Mouse (Mus musculus) ZHBTc4 (cell line): Measurements from ENCODE around the gene Ssr2.

Experiments
- DNase-seq: peaks from one replicate; pipeline ENCODE4 v3.0.0-alpha.2; 2011; ENCODE audit warnings: low read depth, low spot score

The Ssr2 gene

DNA sequence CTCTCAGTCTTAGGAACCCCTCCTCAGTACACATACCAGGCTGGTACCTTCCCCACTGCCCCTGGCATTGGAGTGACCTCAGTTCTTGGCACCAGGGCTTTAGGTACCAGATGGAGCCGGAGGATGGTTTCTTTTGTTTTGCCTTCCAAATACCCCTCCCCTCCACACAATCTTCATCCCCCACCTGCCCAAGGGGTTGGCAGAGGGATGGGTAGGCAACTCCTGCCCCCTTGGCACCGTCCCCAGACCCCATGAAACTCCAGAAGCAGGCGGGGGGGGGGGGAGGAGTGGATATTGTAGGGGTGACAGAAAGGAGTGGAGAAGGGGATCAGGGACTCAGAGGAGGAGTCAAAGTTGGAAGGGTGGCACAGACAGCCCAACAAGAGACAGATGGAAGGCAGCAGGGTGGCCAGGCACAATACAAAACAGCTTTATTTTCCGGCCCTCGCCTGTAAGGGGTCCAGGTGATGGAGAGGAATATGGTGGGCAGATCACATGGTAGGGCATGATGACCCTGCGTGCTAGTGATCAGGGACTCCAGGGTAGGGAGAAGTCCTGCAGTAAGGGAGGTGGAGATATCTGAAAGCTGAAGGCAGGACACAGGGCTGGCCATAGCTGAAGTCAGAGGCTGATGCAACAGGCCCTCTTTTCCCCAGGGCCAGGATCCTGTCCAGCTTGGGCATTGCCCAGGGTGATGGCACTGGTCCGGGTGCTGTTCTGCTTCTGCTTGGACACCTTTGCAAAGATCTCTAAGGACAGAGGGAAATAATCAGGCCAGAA, 33.9 kb upstream of the Ssr2 start:
- no peak for DNase-seq

DNA sequence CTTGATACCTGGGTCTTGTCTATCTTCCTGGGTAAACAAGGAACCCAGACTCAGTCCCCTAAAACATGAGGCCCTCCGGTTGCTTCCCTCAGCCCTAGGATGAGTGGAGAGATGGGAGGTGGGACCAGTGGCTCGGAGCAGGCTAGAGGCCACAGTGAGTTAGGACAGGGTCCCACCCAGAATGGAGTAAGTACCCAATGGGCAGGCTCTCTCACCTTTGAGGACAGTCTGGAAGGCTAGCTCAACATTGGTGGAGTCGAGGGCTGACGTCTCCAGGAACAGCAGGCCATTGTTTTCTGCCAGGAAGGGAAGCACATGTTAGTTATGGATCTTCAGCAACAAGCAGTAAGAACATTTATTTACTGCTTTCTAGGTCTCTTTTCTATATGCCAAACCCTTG, 33.2 kb upstream of the Ssr2 start:
- DNase-seq = no peak

DNA sequence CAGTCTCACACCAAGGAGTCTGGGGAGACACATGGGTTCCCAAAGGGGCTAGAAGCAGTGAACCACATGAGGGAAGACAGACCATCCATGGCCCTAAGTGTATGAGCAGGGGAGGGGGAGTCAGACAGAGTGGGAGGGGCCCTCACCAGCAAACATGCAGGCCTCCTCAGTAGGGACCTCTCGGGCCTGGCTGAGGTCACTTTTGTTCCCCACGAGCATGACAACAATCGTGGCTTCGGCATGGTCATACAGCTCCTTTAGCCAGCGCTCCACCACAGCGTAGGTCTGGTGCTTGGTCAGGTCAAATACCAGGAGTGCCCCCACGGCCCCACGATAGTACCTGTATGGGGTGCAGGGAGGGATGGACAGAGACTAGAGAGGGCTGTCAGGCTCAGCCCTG, 32.5 kb upstream of the Ssr2 start:
- no peak for DNase-seq

DNA sequence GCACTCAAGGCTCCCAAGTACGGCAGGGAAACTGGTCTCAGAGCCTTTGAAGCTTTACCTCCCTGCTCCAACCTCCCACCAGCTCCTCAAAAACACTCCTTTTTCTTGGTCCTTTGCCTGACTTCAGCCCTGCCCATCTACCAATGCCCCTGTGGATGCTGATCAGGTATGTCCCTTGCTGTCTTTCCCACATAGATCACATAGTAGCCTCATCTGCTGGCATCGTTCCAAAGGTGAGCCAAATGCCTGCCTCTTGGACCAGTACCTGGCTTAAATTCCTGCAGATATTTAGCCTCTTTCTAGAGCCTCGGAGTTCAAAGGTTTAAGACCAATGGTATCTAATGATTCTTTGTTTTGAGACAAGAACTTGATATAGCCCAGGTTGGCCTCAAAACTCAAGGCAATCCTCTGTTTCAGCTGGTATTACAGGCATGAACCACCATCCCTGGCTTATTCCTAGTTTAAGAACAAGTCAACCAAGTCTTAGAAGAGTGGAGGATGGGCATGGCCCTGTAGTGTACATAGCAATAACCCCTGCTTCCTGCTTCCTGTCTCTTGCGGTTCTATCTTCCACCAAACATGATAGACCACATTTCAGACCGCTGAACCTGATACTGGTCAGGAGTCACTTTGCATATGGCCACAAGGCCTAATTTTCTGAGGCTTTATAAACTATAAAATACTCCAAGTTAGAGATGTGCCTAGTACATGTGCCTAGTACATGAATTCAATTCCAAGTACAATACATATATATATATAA, 31.8 kb upstream of the Ssr2 start:
- DNase-seq = no peak

DNA sequence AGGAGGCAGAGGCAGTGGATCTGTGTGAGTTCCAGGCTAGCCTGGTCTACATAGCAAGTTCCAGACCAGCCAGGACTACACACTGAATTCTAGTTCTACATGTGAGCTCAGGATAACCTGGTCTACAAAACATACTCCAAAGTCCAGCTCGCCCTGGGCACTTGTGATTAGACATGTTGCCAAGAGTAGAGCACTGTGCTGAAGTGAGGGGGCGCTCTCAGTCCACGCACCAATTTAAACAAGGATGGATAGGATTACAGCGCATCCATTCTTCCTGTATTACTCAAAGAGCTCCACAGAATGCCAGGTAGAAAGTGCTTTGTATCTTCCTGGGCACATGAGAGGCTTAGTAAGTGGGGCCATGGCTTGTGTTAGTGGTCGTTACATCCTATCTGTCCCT, 31.2 kb upstream of the Ssr2 start:
- peak; percentile 65 for DNase-seq

DNA sequence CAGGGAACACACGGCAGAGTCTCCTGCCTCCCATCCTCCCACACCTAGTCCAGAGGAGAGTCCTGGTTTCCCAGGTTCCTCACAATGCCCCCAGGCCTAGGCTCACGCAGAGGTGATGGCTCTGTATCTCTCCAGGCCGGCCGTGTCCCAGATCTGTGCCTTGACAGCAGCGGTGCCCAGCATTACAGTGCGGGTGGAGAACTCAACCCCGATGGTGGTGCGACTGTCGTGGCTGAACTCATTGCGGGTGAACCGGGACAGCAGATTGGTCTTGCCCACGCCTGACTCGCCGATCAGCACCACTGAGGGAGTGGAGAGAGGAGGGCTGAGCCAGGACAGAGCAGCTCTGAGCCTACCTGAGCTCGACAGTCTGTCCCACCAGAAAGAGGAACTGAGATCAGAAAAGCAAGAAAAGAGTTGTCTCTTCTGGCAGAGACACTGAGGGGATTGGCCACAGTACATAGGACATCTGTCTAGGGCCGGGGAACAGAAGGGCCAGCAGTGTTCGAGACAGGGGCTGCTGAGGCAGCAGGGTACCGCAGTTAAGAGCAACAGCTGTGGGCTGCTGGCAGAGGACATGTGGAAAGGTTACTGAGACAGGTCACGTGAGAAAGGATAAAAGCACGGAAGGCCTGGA, 30.6 kb upstream of the Ssr2 start:
- DNase-seq = no peak

DNA sequence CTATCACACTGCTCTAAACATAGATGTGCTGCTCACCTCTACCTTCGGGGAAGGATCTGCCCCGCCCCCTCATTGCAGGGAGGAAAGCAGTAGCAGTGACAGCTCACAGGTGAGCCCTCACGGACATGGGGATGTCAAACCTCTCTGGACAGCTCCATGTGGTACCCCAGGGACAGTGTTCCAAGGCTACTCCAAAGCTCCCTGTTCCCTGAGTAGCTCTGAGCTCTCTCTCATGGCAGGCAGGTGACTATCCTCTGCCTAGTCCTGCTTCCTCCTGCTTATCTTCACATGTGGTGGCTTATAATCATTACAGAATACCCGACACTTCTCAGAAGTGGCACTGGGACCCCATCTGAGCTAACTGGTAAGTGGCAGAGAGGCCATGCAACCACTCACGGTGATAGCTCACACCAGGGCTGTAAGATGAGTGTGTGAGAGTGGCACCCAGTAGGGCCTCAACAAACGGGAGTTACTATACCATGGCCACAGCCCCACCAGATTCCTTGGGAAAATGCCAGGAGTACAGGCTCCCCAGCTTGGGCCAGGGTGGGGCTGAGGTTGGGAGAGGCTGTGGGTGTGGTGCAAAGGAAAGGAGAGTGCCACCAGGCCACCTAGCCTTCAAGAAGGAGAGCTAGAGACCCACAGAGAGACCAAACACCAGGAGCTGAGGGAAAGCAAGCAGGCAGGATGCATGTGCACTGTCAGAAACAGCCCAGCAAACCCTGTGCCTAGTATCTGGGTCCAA, 28.8 kb upstream of the Ssr2 start:
- no peak for DNase-seq

DNA sequence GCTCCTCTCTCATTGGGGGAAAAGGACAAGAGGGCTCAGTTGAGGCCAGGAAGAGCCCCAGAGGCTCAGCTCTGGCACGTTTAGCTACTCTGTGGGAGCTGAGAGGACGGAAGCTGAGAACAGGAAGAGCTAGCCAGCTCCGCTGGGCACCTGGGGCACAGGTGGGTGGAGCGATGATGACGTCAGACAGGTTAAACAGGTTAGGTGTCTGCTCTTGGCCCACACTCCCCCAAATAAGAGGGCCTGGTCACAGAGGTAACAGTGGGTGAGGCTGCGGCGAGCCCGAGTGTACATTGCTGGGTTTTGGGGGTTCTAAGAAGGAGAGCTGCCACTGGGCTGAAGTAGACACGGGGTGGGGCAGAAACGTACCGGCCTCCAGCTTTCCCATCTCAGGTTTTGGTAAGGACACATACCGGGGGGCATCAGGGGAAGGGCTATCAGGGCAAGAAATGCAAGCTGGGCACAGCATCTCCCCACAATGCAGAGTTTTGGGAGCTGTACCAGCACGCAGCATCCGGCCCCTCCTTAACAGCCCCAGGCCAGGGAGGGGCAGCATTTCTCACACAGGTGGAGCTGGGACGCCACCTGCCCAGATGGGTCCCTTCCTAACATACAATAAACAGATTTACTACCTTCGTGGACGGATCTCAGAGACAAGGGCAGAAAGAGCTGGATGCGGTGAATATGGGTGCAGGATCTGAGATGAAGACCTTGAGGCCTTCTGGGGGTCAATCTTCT, 27.3 kb upstream of the Ssr2 start, which contains the start of gene Rab25:
Rab25 (minus strand) TSS at position 121 of the 738 bp plus-strand sequence.
- DNase-seq = no peak

DNA sequence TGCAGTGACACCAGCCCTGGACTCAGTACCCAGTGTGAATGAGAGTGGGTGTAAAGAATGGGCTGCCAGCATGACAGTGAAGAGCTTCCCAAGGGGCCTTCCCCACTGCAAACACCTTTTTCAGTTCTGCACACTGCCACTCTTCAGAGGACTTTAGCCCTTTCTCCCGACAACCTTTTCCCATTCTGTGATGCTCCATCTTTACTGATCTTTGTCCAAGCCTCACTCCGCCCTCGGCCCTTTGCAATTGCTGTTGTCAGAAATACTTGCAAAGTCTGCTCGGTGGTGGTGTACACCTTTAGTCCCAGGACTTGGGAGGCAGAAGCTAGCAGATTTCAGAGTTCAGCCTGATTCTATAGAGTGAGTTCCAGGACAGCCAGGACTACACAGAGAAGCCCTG, 24.1 kb upstream of the Ssr2 start:
- no peak for DNase-seq

DNA sequence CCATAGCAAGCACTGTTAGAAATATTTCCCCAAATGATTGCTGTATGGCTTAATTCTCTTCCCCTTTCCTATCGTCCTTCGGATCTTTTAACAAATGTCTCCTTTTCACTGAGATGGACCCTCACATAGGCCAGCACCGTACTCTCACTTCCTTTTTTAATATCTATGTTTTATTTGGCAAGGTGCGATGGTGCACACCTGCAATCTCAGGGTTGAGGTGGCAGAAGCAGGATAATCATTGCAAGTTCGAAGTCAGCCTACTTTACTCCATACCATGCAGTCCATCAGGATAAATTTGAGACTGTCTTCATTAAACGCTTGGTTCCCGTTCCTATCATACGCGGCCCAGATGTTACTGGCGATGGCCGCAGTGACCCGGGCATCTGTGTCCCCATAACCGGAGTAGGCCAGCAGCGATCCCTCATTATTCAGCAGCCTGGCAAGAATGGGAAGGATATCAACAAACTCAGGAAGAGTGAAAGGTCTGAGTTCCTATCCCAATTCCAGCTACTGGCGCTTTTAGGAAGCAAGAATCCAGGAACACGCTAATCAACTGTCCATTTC, 23.5 kb upstream of the Ssr2 start:
- no peak for DNase-seq

DNA sequence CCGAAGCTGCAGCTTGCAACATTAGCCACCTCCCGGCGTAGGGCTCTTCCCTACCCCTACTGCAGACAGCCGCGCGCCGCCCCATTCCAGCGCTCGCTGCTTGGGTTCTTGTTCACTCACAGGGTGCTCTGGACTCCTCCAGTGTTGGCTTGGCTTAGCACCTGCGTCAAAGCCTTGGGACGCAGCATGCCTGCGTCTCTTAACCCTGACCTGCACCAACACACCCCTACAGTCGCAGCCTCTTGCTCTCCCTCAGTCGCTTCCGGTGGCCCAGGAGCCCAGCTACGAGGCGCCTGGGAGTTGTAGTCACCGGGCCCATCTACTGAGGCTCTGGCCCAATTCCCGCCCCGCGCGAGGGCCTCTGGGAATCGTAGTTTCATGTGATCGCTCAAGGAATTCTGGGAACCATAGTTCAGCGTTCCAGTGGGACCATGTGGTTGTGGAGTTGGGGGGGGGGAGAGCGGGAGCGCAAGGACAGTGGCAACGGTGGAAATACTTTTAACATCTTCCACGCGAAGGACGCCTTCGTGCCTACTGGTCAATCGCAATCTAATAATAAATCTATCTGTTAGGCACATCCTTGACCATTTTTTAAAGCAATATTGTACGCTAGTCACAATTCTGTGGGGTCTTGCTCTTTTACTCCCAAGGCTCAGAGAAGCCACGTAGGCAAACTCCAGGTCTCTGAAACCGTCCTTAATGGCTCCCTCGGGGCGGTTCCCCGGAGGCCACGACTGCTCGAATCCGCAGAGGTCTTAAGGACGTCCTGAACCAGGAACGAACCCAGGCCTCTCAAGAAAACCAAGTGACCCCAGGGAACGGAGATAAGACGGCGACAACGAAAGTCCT, 22.8 kb upstream of the Ssr2 start, which contains the start of gene Lamtor2:
Lamtor2 (minus strand) TSS at position 399 of the 849 bp plus-strand sequence.
- peak; percentile 99 for DNase-seq

DNA sequence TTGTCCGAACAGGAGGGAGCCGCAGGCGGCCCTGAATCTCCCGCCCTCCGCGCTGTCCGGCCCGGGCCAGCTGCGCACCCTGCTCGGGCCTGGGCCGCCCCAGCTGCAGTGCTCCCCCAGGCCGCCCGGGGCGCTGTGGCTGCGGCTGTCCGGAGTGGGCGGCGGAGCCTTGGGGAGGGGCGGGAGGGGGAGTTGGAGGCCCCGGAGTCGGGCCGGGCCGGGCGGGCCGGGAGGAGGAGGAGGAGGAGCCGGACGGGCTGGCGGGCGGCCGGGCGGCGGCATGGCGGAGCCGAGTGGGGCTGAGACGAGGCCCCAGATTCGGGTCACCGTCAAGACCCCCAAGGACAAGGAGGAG, 22.2 kb upstream of the Ssr2 start, which contains the start of gene Ubqln4:
Ubqln4 (plus strand) TSS at position 234 of the 355 bp plus-strand sequence.
- peak; percentile 96 for DNase-seq

DNA sequence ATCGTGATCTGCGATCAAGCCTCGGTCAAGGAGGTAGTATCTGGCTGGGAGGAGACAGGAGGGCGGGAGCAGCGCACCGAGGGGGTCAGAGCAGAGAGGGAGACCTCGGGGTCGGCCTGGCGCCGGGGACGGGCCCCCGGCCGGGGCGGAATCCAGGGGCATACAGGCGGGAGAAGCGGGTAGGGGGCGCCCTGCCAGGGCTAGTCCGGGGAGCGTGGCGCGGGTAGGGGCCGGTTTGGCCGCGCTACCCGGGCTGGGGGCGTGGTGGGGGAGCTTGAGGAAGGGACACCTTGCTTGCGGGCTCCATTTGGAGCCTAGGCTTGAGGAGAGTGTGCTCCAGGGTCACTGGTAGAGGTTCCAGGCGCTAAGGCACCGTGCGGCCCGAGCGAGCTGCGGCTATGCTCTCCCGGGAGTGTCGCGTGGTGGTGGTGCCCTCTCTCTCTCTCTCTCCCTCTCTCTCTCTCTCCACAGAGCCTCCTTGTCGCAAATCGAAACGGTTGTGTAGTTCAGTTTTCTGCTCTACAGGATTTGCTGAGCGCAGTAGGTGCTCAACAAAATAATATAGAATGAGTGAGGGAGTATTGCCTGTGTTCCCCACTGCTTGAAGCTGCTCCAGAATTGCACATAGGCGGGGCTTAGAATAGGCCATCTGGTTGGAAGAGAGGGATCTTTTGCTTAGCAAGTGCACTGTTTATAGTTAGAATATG, 21.6 kb upstream of the Ssr2 start:
- peak; percentile 69 for DNase-seq

DNA sequence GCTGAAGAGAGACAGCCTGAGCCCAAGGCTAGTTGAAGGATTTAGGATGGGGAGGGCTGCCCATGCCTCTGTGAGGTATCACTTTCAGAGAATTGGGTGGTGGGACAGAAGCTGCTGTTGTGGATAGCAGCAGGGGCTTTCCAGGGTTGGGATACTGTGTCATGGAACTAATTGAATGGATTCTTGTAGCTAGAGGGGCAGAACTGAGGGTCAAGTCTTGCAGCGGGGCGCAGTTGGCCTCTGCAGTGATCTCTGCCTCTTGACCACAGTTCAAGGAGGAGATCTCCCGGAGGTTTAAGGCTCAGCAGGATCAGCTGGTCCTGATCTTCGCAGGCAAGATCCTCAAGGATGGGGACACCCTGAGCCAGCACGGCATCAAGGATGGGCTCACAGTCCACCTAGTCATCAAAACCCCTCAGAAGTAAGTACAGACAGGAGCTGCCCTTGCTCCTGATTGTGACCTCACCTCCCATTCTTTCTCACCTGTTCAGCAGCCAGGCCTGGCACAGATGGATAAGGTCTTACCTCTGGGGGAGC, 20.5 kb upstream of the Ssr2 start:
- no peak for DNase-seq

DNA sequence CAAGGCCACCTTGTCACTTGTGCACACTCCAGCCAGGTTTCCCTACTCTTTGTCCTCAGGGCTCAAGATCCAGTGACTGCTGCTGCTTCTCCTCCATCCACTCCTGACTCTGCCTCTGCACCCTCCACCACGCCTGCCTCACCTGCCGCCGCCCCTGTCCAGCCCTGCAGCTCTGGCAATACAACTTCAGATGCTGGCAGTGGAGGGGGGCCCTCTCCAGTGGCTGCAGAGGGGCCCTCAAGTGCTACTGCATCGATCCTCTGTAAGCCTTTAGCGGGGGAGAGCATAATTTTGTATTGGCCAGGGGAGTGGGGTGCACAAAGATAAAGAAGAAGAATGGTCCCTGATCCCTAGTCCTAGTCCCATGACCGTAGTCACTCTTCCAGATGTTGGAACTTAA, 19.9 kb upstream of the Ssr2 start:
- DNase-seq = no peak

DNA sequence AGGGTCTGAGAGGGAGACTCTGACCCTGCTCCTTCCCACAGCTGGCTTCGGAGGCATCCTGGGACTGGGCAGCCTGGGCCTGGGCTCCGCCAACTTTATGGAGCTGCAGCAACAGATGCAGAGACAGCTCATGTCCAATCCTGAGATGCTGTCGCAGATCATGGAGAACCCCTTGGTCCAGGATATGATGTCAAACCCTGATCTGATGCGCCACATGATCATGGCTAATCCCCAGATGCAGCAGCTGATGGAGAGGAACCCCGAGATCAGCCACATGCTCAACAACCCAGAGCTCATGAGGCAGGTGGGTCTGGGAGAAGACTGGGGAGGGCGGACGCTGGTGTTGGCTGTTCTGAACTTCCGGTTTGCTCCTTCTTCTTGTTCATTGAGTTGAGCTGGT, 19.1 kb upstream of the Ssr2 start:
- DNase-seq = no peak

DNA sequence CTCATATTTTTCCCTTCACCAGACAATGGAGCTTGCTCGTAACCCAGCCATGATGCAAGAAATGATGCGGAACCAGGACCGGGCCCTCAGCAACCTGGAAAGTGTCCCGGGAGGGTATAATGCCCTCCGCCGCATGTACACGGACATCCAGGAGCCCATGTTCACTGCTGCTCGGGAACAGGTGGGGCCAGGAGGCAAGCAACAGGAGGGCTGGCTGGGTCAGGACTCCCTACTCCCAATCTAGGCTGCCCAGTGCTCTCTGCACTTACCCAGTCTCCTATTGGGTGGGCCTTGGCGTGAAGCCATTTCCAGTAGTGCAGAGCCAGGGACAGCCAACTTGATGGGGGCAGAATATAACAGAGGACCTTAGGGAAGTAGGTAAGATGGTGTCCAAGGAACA, 16.1 kb upstream of the Ssr2 start:
- DNase-seq = no peak

DNA sequence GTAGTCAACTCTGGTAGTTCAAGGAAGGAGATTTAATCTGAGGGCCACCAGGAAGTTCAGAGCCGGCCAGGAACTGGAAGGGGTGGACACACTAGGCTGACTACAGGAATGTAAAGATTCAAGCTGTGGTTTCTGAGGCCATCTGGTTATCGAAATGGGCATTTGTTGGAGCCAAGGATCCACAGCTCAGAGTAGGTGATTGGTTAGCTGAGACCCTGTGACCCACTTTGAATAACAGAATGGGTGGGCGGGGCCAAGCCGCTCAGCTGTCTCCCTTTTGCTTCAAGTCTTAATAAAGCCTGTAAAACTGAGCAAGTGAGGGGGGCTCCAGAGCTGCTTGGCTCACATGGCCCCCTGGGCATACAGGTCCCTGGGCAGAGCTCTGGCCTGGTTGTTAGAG, 13.7 kb upstream of the Ssr2 start:
- DNase-seq = peak; percentile 80

DNA sequence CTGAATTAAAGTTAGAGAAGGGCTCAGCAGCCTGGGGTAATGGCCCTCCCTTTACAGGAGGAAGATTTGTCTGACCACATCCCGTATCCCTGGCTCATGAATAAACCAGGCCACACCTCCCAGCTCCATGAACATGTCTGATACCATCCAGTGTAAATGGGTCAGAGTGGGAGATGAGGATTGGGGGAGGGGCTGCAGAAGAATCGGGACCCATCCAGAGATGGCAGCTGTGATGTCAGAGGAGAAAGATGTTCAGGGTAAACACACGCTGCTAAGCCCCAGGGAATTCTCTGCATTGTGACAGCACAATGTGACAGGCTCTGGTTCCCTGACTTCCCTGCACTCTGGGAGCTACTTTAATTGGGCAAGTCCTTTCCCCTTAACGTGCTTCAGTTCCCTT, 12.2 kb upstream of the Ssr2 start:
- DNase-seq = no peak
